Mouse (Mus musculus) 3134 (cell line): ENCODE measurements at regions not wholly inside any gene's neighbourhood (a gene's known extent, or its start where the extent isn't known, plus 50 kb on each side); places are given as distances from the start of the nearest gene placed in this dataset.
A peak's percentile ranks its signal among the peaks of the same experiment; 100 is the strongest.

Source experiments
- DNase-seq: peaks from one replicate; pipeline ENCODE4 v3.0.0-alpha.2; 2011; ENCODE audit warnings: low spot score; ENCODE audit not compliant: insufficient read length; ENCODE audit errors: extremely low read depth

- DNase-seq: peak; percentile 3
These were observed 51.7 kb downstream of the Cypt12 start for GRCm38 (mm10) chr3:17999789-18000485.
